Mouse (Mus musculus): Measurements from ENCODE around the gene Hk1.

DNA sequence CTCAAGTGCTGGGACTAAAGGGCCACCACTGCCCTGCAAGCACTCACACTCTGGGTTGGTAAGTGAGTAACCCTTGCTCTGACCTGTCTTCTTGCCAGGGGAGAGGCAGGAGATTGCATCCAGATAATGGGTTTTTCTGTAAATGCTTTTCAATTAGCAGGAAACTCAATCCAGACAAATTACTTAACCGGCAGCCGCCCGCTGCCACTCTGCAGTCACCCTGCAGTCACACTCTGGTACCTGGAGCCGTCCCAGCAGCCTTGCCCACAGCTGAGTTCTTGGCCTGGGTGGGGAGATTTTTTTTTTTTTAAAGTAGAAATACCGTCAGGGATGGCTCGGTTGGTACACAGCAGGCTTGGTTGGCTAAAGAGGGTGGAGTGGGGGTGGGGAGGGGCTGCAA lies 151.6 kb downstream of the Hk1 start:
- TF ChIP-seq POLR2A (IDR thresholded peaks at IDR 0.05; ENCODE audit: low read depth, low read length) (no peak), CTCF (conservative IDR thresholded peaks at IDR 0.05; ENCODE audit: insufficient read depth, insufficient read length, low read depth, low read length) (no peak)

Data from kidney, adult 2 months (tissue).